Mouse (Mus musculus) layer of hippocampus, adult 2 months (tissue): ENCODE measurements around the gene Rnf186. TPM values are rescaled to one million over a fixed set of nuclear protein-coding genes. Genes with fewer than 3 reads are reported as not detected.
A peak's percentile ranks its signal among the peaks of the same experiment; 100 is the strongest.

ENCODE experiments used
- DNase-seq, 2 experiments: peaks; one replicate each; pipeline ENCODE4 v3.0.0; 2022; ENCODE audit warnings: low spot score in 2 of 2
- H3K27ac ChIP-seq: fragments of 200-600 bp; 2 replicates; pipeline ENCODE4 v1.8.1; 2022
- H3K4me3 ChIP-seq: fragments of 200-600 bp; 2 replicates; pipeline ENCODE4 v1.8.1; 2022; ENCODE audit warnings: mild to moderate bottlenecking
- CTCF ChIP-seq: fragments of 200-600 bp; conservative IDR thresholded peaks from 2 replicates; pipeline ENCODE4 v1.8.1; 2022; ENCODE audit warnings: antibody characterized with exemption, mild to moderate bottlenecking, moderate library complexity
- total RNA-seq, 2 experiments: library from RNA; stranded (reverse); gene quantifications; 2 replicates each; pipeline ENCODE4 v1.2.3; 2021

Gene Rnf186
- total RNA-seq, 2 experiments from 2014 or later, result not detected

DNA sequence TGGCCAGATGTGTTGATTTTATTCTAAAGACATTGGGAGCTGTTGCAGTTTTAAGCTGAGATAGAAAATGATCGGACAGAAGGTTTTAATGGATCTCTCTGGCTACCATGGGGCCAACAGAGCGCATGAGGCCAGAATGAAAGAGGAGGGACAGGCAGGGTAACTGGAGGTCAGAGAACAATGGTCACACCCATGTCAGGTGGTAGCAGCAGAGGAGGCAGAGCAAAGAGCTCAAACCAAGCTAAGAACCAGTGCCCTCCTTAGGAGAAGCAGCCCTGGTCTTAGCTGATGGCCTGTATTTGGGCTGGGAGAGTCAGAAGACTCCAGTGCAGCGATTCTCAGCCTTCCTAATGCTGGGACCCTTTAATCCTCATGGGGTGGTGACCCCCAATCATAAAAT lies 40.4 kb downstream of the Rnf186 start:
- DNase-seq, result no peak
- no peak overlapping the region for H3K27ac ChIP-seq
- no peak overlapping the region for H3K4me3 ChIP-seq
- no peak for TF ChIP-seq CTCF

GRCm38 (mm10) chr4:139007981-139008536 lies 41.1 kb downstream of the Rnf186 start:
- no peak for TF ChIP-seq CTCF
- no peak overlapping the region for H3K27ac ChIP-seq
- DNase-seq, result no peak
- no peak overlapping the region for H3K4me3 ChIP-seq

DNA sequence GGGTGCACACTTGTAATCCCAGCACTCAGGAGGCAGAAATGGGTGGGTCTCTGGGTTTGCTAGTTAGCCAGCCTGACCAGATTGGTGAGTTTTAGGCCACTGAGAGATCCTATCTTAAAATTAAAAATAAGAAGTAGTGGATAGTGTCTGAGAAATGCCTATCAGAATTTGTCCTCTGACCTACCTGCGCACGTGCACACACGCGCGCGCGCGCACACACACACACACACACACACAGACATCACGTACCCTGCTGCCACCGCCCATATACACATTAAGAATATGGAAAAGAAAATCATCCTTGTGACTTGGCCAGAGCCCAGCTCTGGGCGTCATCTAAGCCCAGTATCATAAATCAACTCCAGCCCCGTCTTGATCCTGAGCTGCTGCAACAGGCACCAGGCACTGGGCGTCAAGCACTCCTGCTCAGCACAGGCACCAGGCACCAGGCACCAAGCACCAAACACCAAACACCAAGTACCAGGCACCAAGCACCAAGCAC lies 44.3 kb downstream of the Rnf186 start:
- Histone ChIP-seq H3K4me3 (no peak overlapping the region), H3K27ac (no peak overlapping the region)
- no peak for TF ChIP-seq CTCF
- no peak for DNase-seq

- no peak overlapping the region for H3K4me3 ChIP-seq
- DNase-seq, result no peak
- no peak overlapping the region for H3K27ac ChIP-seq
- no peak for TF ChIP-seq CTCF
Measured at GRCm38 (mm10) chr4:139013281-139013680, 46.4 kb downstream of the Rnf186 start.

GRCm38 (mm10) chr4:139014793-139015192 lies 47.9 kb downstream of the Rnf186 start:
- DNase-seq, result no peak
- TF ChIP-seq CTCF, result peak; percentile 55
- H3K4me3 ChIP-seq, result no peak overlapping the region
- no peak overlapping the region for H3K27ac ChIP-seq

Other genes with a start within 250 kb of the Rnf186 start
- gene Pla2g2c, start 242.3 kb upstream of the Rnf186 start, total RNA-seq, result not detected
- gene Ubxn10, start 229.9 kb upstream of the Rnf186 start, total RNA-seq, result 1 to 10 TPM; 1.9 to 2.1 TPM
- gene Pla2g2f, start 209.5 kb upstream of the Rnf186 start, total RNA-seq, result 1 to 10 TPM; 1.6 to 2.3 TPM
- gene Pla2g2d, start 191.4 kb upstream of the Rnf186 start, total RNA-seq, result under 1 TPM; 0.23 to 0.64 TPM
- 1 to 10 TPM in 1 of 2 experiments, under 1 TPM in 1; 0.86 to 1.4 TPM for gene Pla2g5, start 103.6 kb upstream of the Rnf186 start, total RNA-seq
- gene Gm13030, start 93.1 kb upstream of the Rnf186 start, total RNA-seq, result not detected
- gene Pla2g2e, start 89.2 kb upstream of the Rnf186 start, total RNA-seq, result not detected
- 10 to 100 TPM; 10.4 to 13.9 TPM for gene Otud3, start 53.2 kb upstream of the Rnf186 start, total RNA-seq
- gene Tmco4, start 5.8 kb downstream of the Rnf186 start, total RNA-seq, result 1 to 10 TPM; 1.6 to 4.2 TPM
- gene Htr6, start 108.5 kb downstream of the Rnf186 start, total RNA-seq, result 1 to 10 TPM; 7.3 to 7.6 TPM
- 10 to 100 TPM; 84.4 to 89.9 TPM for gene Nbl1, start 125.9 kb downstream of the Rnf186 start, total RNA-seq
- gene Minos1, start 164.0 kb downstream of the Rnf186 start, total RNA-seq, result 100 to 1,000 TPM; 184 to 196 TPM
- gene Capzb, start 225.8 kb downstream of the Rnf186 start, total RNA-seq, result 100 to 1,000 TPM; 374 to 416 TPM